Mouse (Mus musculus) midbrain, embryonic 14.5 days (tissue): ENCODE measurements around the gene Tmod4. TPM values are rescaled to one million over a fixed set of nuclear protein-coding genes. Genes with fewer than 3 reads are reported as not detected.

Source experiments
- ATAC-seq: fragments of 200-750 bp; cut with Nextera tagmentation; 2 replicates; pipeline ENCODE4 v1.8.0; 2017; ENCODE audit warnings: moderate number of reproducible peaks, moderate library complexity; ENCODE audit not compliant: low FRiP score, low TSS enrichment
- DNase-seq: peaks from one replicate; pipeline ENCODE4 v3.0.0-alpha.2; 2015
- H3K27ac ChIP-seq: fragments of 300-500 bp; sonication (generic); replicated peaks from 2 replicates; pipeline ENCODE4 v1.5.1; 2014; ENCODE audit warnings: mild to moderate bottlenecking, low read depth, low read length, moderate library complexity
- H3K27me3 ChIP-seq: fragments of 300-500 bp; sonication (generic); 2 replicates; pipeline ENCODE4 v1.6.1; 2014; ENCODE audit warnings: low read length, control low read depth, mixed read lengths; ENCODE audit not compliant: control insufficient read depth, insufficient read depth
- H3K36me3 ChIP-seq: fragments of 300-500 bp; sonication (generic); 2 replicates; pipeline ENCODE4 v1.6.1; 2014; ENCODE audit warnings: low read length, control low read depth; ENCODE audit not compliant: control insufficient read depth, insufficient read depth
- H3K4me1 ChIP-seq: fragments of 300-500 bp; sonication (generic); 2 replicates; pipeline ENCODE4 v1.6.1; 2014; ENCODE audit warnings: mild to moderate bottlenecking, antibody characterized with exemption, low read length, control low read depth; ENCODE audit not compliant: control insufficient read depth, insufficient read depth
- H3K4me2 ChIP-seq: fragments of 300-500 bp; sonication (generic); 2 replicates; pipeline ENCODE4 v1.6.1; 2014; ENCODE audit warnings: mild to moderate bottlenecking, low read length, moderate library complexity
- H3K4me3 ChIP-seq: fragments of 300-500 bp; sonication (generic); replicated peaks from 2 replicates; pipeline ENCODE4 v1.5.1; 2014; ENCODE audit warnings: low read depth, low read length
- H3K9ac ChIP-seq: fragments of 300-500 bp; sonication (generic); replicated peaks from 2 replicates; pipeline ENCODE4 v1.6.1; 2014; ENCODE audit warnings: mild to moderate bottlenecking, low read length, moderate library complexity
- H3K9me3 ChIP-seq: fragments of 300-500 bp; sonication (generic); 2 replicates; pipeline ENCODE4 v1.6.1; 2016; ENCODE audit warnings: low read length, control low read depth, mixed read lengths; ENCODE audit not compliant: control insufficient read depth
- WGBS: fragments of 180-500 bp; shearing (Covaris S2); extraction: QIAGEN DNeasy Blood & Tissue Kit; methylation state at CpG from one replicate; pipeline ENCODE4 v1.1.7; 2014; 5-methylcytosine and 5-hydroxymethylcytosine counted together
- microRNA-seq: library from miRNA; unstranded; fragments of <30 nt; microRNA quantifications from one replicate; pipeline ENCODE4, GENCODE M21; 2016
- polyA plus RNA-seq: library from polyadenylated mRNA; unstranded; fragments of >200 nt; fragmentation: Nextera tagmentation; extraction: Ambion mirVana; gene quantifications from 2 replicates; pipeline ENCODE4 v1.2.1, GENCODE M21; 2014

Tmod4 gene
- polyA plus RNA-seq, 1 experiment from 2014 or later: 0.49 TPM

DNA sequence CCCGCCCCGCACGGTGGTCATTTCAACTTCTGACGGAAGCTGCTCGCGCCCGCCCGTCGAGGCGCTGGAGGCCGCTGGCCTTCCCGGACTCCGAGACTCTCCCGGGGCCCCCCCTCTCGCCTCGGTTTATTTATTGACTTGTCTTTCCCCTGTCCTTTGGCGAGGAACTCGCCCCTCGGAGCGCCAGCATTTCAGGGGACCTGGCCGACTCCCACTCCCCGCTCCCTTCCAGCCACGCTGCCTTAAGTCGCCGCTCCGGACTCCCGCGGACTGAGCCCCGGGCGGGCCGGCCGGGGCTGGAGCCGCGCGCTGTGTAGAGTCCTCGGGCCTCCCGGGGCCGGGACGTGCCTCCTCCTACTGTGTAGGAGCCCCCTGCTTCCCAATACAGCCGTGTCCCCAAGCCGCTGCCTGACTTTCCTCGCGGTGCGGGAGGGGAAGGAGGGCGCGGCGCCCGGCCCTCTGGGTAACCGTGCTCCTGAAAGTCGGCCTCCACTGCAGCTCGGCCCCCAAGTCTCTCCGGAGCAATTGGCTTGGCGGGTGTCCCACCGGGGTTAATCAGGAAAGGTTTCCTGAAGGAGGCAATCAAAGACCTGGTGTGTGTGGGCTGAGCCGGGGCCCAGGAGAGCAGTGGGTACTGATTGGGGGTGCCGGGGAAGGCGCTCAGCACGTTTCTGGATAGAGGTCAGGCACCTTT is 49.1 kb downstream of the Tmod4 start:
- 5% methylated on average over 57 of the region's 58 CpGs for WGBS
- DNase-seq: peak; percentile 60
- peaks cover 7% of the 10 kb centered on the region; the same call in 1 of the 2 replicates for H3K4me1 ChIP-seq
- peak overlapping the region; percentile 32; the same call in 1 of the 2 replicates for H3K4me2 ChIP-seq
- H3K27ac ChIP-seq: no peak overlapping the region
- H3K9me3 ChIP-seq: no peaks in the 10 kb centered on the region
- 0 out of 2 replicates have a peak, but pooled peaks have one; percentile 32 for ATAC-seq
- 0 out of 2 replicates have a peak overlapping the region, but pooled peaks have one; percentile 6 for H3K9ac ChIP-seq
- peaks cover 44% of the 10 kb centered on the region for H3K27me3 ChIP-seq
- peaks cover 57% of the 10 kb centered on the region for H3K36me3 ChIP-seq
- H3K4me3 ChIP-seq: no peak overlapping the region

DNA sequence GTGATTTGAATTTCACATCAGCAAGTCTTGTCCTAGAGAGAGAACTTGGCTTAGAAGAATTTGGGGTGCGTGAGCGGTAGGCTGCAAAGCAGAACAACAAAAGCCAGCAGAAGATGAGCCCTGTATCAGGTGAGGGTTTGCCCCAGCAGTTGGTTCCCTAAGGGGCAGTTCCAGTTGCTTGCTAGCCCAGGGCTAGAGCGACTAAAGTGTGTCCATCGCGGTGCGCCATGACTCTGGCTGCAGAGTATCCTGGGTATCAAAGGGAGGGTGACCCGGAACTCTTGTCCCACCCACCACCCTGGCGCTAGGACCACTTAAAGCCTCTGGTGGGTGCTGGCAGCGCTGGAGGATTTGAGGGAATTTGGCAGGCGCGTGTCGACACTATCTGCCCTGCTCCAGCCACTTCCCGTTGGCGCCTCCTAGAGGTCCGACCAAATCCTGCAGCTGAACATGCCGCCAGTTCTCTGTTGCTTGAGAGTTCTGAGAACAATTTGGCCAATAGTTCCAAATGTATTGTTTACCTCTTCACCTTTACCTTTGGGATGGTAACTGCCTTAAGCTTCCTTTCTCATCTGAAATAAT is 49.8 kb downstream of the Tmod4 start:
- ATAC-seq: peak; percentile 65
- 3% methylated on average over 16 of the region's 16 CpGs for WGBS

GRCm38 (mm10) chr3:95176500-95176899 is 52.2 kb downstream of the Tmod4 start:
- 50% methylated on average over 3 of the region's 3 CpGs for WGBS
- peaks cover 7% of the 10 kb centered on the region; the same call in 1 of the 2 replicates for H3K4me1 ChIP-seq
- no peak overlapping the region for H3K9ac ChIP-seq
- peaks cover 15% of the 10 kb centered on the region for H3K27me3 ChIP-seq
- H3K27ac ChIP-seq: no peak overlapping the region
- DNase-seq (no peak), ATAC-seq (no peak)
- no peaks in the 10 kb centered on the region for H3K9me3 ChIP-seq
- H3K4me3 ChIP-seq: no peak overlapping the region
- H3K4me2 ChIP-seq: no peak overlapping the region
- H3K36me3 ChIP-seq: peaks cover 26% of the 10 kb centered on the region

More for the DNA sequence above, 49.8 kb downstream of the Tmod4 start:
- Histone ChIP-seq H3K27me3 (peaks cover 39% of the 10 kb centered on the region), H3K9ac (no peak overlapping the region), H3K9me3 (no peaks in the 10 kb centered on the region), H3K4me3 (no peak overlapping the region), H3K36me3 (peaks cover 50% of the 10 kb centered on the region), H3K27ac (no peak overlapping the region), H3K4me2 (peak overlapping the region; percentile 24; the same call in 1 of the 2 replicates), H3K4me1 (peaks cover 7% of the 10 kb centered on the region; the same call in 1 of the 2 replicates)
- peak; percentile 87 for DNase-seq

GRCm38 (mm10) chr3:95177583-95177982 is 53.3 kb downstream of the Tmod4 start:
- no peak for ATAC-seq
- peaks cover 7% of the 10 kb centered on the region; the same call in 1 of the 2 replicates for H3K4me1 ChIP-seq
- peaks cover 15% of the 10 kb centered on the region for H3K36me3 ChIP-seq
- H3K9me3 ChIP-seq: no peaks in the 10 kb centered on the region
- no peak overlapping the region for H3K4me2 ChIP-seq
- H3K27ac ChIP-seq: no peak overlapping the region
- H3K9ac ChIP-seq: no peak overlapping the region
- peaks cover 4% of the 10 kb centered on the region; the same call in 1 of the 2 replicates for H3K27me3 ChIP-seq
- DNase-seq: no peak
- WGBS: 83% methylated on average over 6 of the region's 6 CpGs
- H3K4me3 ChIP-seq: no peak overlapping the region

Small RNAs within 50 kb of the gene (microRNA-seq; reads per million reads assigned to microRNA genes)
- gene Mir8099-1: not detected

Other genes with a start within 250 kb of the Tmod4 start
- 377 and 407 TPM in 2 replicates for gene Psmb4, start 237.5 kb upstream of the Tmod4 start, polyA plus RNA-seq
- gene Selenbp1, start 191.4 kb upstream of the Tmod4 start, polyA plus RNA-seq: 7.3 and 9.1 TPM in 2 replicates
- gene Rfx5, start 170.4 kb upstream of the Tmod4 start, polyA plus RNA-seq: 8.3 and 8.6 TPM in 2 replicates
- 24.3 and 28.7 TPM in 2 replicates for gene Pi4kb, start 149.7 kb upstream of the Tmod4 start, polyA plus RNA-seq
- gene Zfp687, start 109.0 kb upstream of the Tmod4 start, polyA plus RNA-seq: 22.5 and 30.0 TPM in 2 replicates
- 258 and 282 TPM in 2 replicates for gene Psmd4, start 81.9 kb upstream of the Tmod4 start, polyA plus RNA-seq
- 15.0 and 15.4 TPM in 2 replicates for gene Pip5k1a, start 17.5 kb upstream of the Tmod4 start, polyA plus RNA-seq
- 194 and 204 TPM in 2 replicates for gene Vps72, start 13.5 kb upstream of the Tmod4 start, polyA plus RNA-seq
- 86.6 and 102 TPM in 2 replicates for gene Scnm1, start 9.5 kb downstream of the Tmod4 start, polyA plus RNA-seq
- 31.7 and 34.7 TPM in 2 replicates for gene Lysmd1, start 9.6 kb downstream of the Tmod4 start, polyA plus RNA-seq
- 0.92 and 3.4 TPM in 2 replicates for gene Tnfaip8l2, start 17.9 kb downstream of the Tmod4 start, polyA plus RNA-seq
- gene Sema6c, start 36.0 kb downstream of the Tmod4 start, polyA plus RNA-seq: 39.0 and 44.4 TPM in 2 replicates
- 3.7 and 4.2 TPM in 2 replicates for gene Gabpb2, start 93.4 kb downstream of the Tmod4 start, polyA plus RNA-seq
- gene Cdc42se1, start 104.3 kb downstream of the Tmod4 start, polyA plus RNA-seq: 58.3 and 64.5 TPM in 2 replicates
- gene Mllt11, start 107.7 kb downstream of the Tmod4 start, polyA plus RNA-seq: 545 and 586 TPM in 2 replicates
- 0.11 and 0.15 TPM in 2 replicates for gene Gm128, start 117.1 kb downstream of the Tmod4 start, polyA plus RNA-seq
- gene Bnipl, start 126.7 kb downstream of the Tmod4 start, polyA plus RNA-seq: not detected in 2 replicates
- gene Mindy1, start 156.9 kb downstream of the Tmod4 start, polyA plus RNA-seq: 44.2 and 48.2 TPM in 2 replicates
- gene Prune1, start 157.6 kb downstream of the Tmod4 start, polyA plus RNA-seq: 59.4 TPM in 2 replicates
- 0.45 and 0.55 TPM in 2 replicates for gene Anxa9, start 182.7 kb downstream of the Tmod4 start, polyA plus RNA-seq
- 70.6 and 83.2 TPM in 2 replicates for gene Cers2, start 190.3 kb downstream of the Tmod4 start, polyA plus RNA-seq
- gene Setdb1, start 232.7 kb downstream of the Tmod4 start, polyA plus RNA-seq: 36.8 and 53.6 TPM in 2 replicates